Mouse (Mus musculus) kidney, postnatal 0 days (tissue): ENCODE data around the gene Trim58. TPM values are rescaled to one million over a fixed set of nuclear protein-coding genes. Genes with fewer than 3 reads are reported as not detected.

Experiments
- ATAC-seq: fragments of 200-750 bp; cut with Nextera tagmentation; replicated peaks from 2 replicates; pipeline ENCODE4 v1.8.0; 2017; ENCODE audit warnings: low read depth, moderate number of reproducible peaks, moderate TSS enrichment, moderate library complexity; ENCODE audit not compliant: low FRiP score
- DNase-seq: peaks from one replicate; pipeline ENCODE4 v3.0.0-alpha.2; 2016; ENCODE audit warnings: low spot score
- H3K27ac ChIP-seq: fragments of 300-500 bp; sonication (generic); 2 replicates; pipeline ENCODE4 v1.5.1; 2014; ENCODE audit warnings: mild to moderate bottlenecking
- H3K27me3 ChIP-seq: fragments of 300-500 bp; sonication (generic); 2 replicates; pipeline ENCODE4 v1.6.1; 2014; ENCODE audit warnings: low read length, mixed read lengths; ENCODE audit not compliant: insufficient read depth
- H3K36me3 ChIP-seq: fragments of 300-500 bp; sonication (generic); 2 replicates; pipeline ENCODE4 v1.6.1; 2014; ENCODE audit warnings: low read length, mixed read lengths; ENCODE audit not compliant: insufficient read depth
- H3K4me1 ChIP-seq: fragments of 300-500 bp; sonication (generic); replicated peaks from 2 replicates; pipeline ENCODE4 v1.6.1; 2014; ENCODE audit warnings: antibody characterized with exemption, low read length, mixed read lengths; ENCODE audit not compliant: insufficient read depth
- H3K4me2 ChIP-seq: fragments of 300-500 bp; sonication (generic); 2 replicates; pipeline ENCODE4 v1.6.1; 2014; ENCODE audit warnings: mild to moderate bottlenecking, low read length, moderate library complexity, mixed read lengths
- H3K4me3 ChIP-seq: fragments of 300-500 bp; sonication (generic); replicated peaks from 2 replicates; pipeline ENCODE4 v1.5.1; 2014; ENCODE audit warnings: low read depth, low read length
- H3K9ac ChIP-seq: fragments of 300-500 bp; sonication (generic); 2 replicates; pipeline ENCODE4 v1.6.1; 2014; ENCODE audit warnings: low read depth, low read length
- H3K9me3 ChIP-seq: fragments of 300-500 bp; sonication (generic); replicated peaks from 2 replicates; pipeline ENCODE4 v1.6.1; 2016; ENCODE audit warnings: low read length, inconsistent platforms, mixed read lengths
- CTCF ChIP-seq: IDR thresholded peaks from 2 replicates; pipeline ENCODE4 v1.5.1; 2016; ENCODE audit warnings: antibody characterized with exemption, low read depth, mild to moderate bottlenecking, moderate library complexity
- WGBS: fragments of 180-500 bp; shearing (Covaris S2); extraction: QIAGEN DNeasy Blood & Tissue Kit; methylation state at CpG from one replicate; pipeline ENCODE4 v1.1.7; 2014; 5-methylcytosine and 5-hydroxymethylcytosine counted together
- polyA plus RNA-seq: library from polyadenylated mRNA; unstranded; fragments of >200 nt; fragmentation: Nextera tagmentation; extraction: Ambion mirVana; gene quantifications from 2 replicates; pipeline ENCODE4 v1.2.1, GENCODE M21; 2015

Trim58 gene
- polyA plus RNA-seq, 1 experiment from 2014 or later, result 0.08 TPM

- H3K27ac ChIP-seq, result no peak overlapping the region
- H3K4me2 ChIP-seq, result no peak overlapping the region
- H3K36me3 ChIP-seq, result no peaks in the 10 kb centered on the region
- ATAC-seq, result no peak
- no peak for DNase-seq
- H3K4me3 ChIP-seq, result no peak overlapping the region
- H3K4me1 ChIP-seq, result no peaks in the 10 kb centered on the region
- no peak overlapping the region for H3K9ac ChIP-seq
- no peak for TF ChIP-seq CTCF
- WGBS, result 74% methylated on average over 3 of the region's 3 CpGs
- H3K9me3 ChIP-seq, result no peaks in the 10 kb centered on the region
- no peaks in the 10 kb centered on the region for H3K27me3 ChIP-seq
Observed at GRCm38 (mm10) chr11:58605228-58605627, 35.0 kb upstream of the Trim58 start.

GRCm38 (mm10) chr11:58606177-58606919 lies 33.9 kb upstream of the Trim58 start:
- no peaks in the 10 kb centered on the region for H3K9me3 ChIP-seq
- 89% methylated on average over 12 of the region's 12 CpGs for WGBS

GRCm38 (mm10) chr11:58607030-58607429 lies 33.2 kb upstream of the Trim58 start:
- no peak overlapping the region for H3K9ac ChIP-seq
- H3K4me3 ChIP-seq, result no peak overlapping the region
- no peak overlapping the region for H3K27ac ChIP-seq
- H3K4me2 ChIP-seq, result no peak overlapping the region
- H3K36me3 ChIP-seq, result no peaks in the 10 kb centered on the region
- DNase-seq, result no peak
- WGBS, result 56% methylated on average over 6 of the region's 6 CpGs
- no peaks in the 10 kb centered on the region for H3K27me3 ChIP-seq
- no peak for ATAC-seq
- no peaks in the 10 kb centered on the region for H3K9me3 ChIP-seq
- no peaks in the 10 kb centered on the region for H3K4me1 ChIP-seq
- TF ChIP-seq CTCF, result no peak

More at GRCm38 (mm10) chr11:58606177-58606919, 33.9 kb upstream of the Trim58 start:
- no peaks in the 10 kb centered on the region for H3K4me1 ChIP-seq
- H3K27me3 ChIP-seq, result no peaks in the 10 kb centered on the region
- H3K27ac ChIP-seq, result no peak overlapping the region
- H3K4me2 ChIP-seq, result no peak overlapping the region
- H3K9ac ChIP-seq, result no peak overlapping the region
- H3K4me3 ChIP-seq, result no peak overlapping the region
- DNase-seq, result no peak
- H3K36me3 ChIP-seq, result no peaks in the 10 kb centered on the region
- no peak for ATAC-seq
- TF ChIP-seq CTCF, result no peak

GRCm38 (mm10) chr11:58613359-58613758 lies 26.9 kb upstream of the Trim58 start:
- Histone ChIP-seq H3K27me3 (no peaks in the 10 kb centered on the region), H3K27ac (no peak overlapping the region), H3K9me3 (no peaks in the 10 kb centered on the region), H3K4me1 (no peaks in the 10 kb centered on the region), H3K9ac (no peak overlapping the region), H3K36me3 (no peaks in the 10 kb centered on the region), H3K4me3 (no peak overlapping the region), H3K4me2 (no peak overlapping the region)
- no peak for DNase-seq
- no peak for ATAC-seq
- no peak for TF ChIP-seq CTCF
- 43% methylated on average over 3 of the region's 3 CpGs for WGBS

GRCm38 (mm10) chr11:58614526-58614925 lies 25.7 kb upstream of the Trim58 start:
- Histone ChIP-seq H3K4me1 (no peaks in the 10 kb centered on the region), H3K4me3 (no peak overlapping the region), H3K9me3 (no peaks in the 10 kb centered on the region), H3K27me3 (no peaks in the 10 kb centered on the region), H3K4me2 (no peak overlapping the region), H3K9ac (no peak overlapping the region), H3K36me3 (no peaks in the 10 kb centered on the region), H3K27ac (no peak overlapping the region)
- ATAC-seq, result no peak
- TF ChIP-seq CTCF, result no peak
- DNase-seq, result no peak

- H3K4me1 ChIP-seq, result no peaks in the 10 kb centered on the region
- no peak for TF ChIP-seq CTCF
- no peaks in the 10 kb centered on the region for H3K27me3 ChIP-seq
- H3K9me3 ChIP-seq, result no peaks in the 10 kb centered on the region
- ATAC-seq (no peak), DNase-seq (no peak)
- H3K27ac ChIP-seq, result no peak within 1 kb of the TSS
- no peak within 1 kb of the TSS for H3K4me3 ChIP-seq
- H3K4me2 ChIP-seq, result no peak within 1 kb of the TSS
- no peaks in the 10 kb centered on the region for H3K36me3 ChIP-seq
- H3K9ac ChIP-seq, result no peak within 1 kb of the TSS
- WGBS, result 89% methylated on average over 4 of the region's 4 CpGs
Observed at GRCm38 (mm10) chr11:58615975-58616374, 24.3 kb upstream of the Trim58 start, which contains the start of gene 2210407C18Rik. Gene 2210407C18Rik, minus strand, starts transcription at chr11:58616075.
